Mouse (Mus musculus) neutrophil, adult 83 days (primary cell): ENCODE data around the gene Casp4. TPM values are rescaled to one million over a fixed set of nuclear protein-coding genes. Genes with fewer than 3 reads are reported as not detected.

Source experiments
- total RNA-seq, 2 experiments: library from RNA; stranded (reverse); gene quantifications; one replicate each; pipeline ENCODE4 v1.2.4; 2023

Gene Casp4
- total RNA-seq: 10 to 100 TPM; 44.7 to 51.1 TPM

GRCm38 (mm10) chr9:5308561-5308960 lies at the start of gene Casp4:
Gene Casp4 (plus strand): TSS chr9:5308828.

GRCm38 (mm10) chr9:5298329-5299131 lies 10.1 kb upstream of the Casp4 start, which contains the start of gene Casp1:
Gene Casp1 (plus strand): TSS chr9:5298517.

GRCm38 (mm10) chr9:5345291-5345898 lies 36.8 kb downstream of the Casp4 start, which contains the start of gene Casp12:
Gene Casp12 (plus strand): TSS chr9:5345430.

Other genes starting within 250 kb of the Casp4 start
- 10 to 100 TPM; 31.8 to 37.4 TPM for gene Casp1, start 10.3 kb upstream of the Casp4 start, total RNA-seq
- 1 to 10 TPM in 1 of 2 experiments, under 1 TPM in 1; 0.79 to 1.6 TPM for gene Casp12, start 36.6 kb downstream of the Casp4 start, total RNA-seq